Mouse (Mus musculus) megakaryocyte, embryonic 14.5 days (primary cell): ENCODE results near the gene Baz2a.

Experiments
- FLI1 ChIP-seq: IDR thresholded peaks from 2 replicates; pipeline ENCODE4 v1.6.1; 2012; ENCODE audit warnings: low read length, inconsistent platforms, mixed read lengths
- GATA1 ChIP-seq: IDR thresholded peaks from 3 replicates; pipeline ENCODE4 v1.6.1; 2012; ENCODE audit warnings: mixed read lengths, low read length, inconsistent platforms, borderline replicate concordance

GRCm38 (mm10) chr10:128144961-128145360 is 53.6 kb downstream of the Baz2a start:
- TF ChIP-seq GATA1 (no peak), FLI1 (no peak)
